Mouse (Mus musculus) MEL (cell line): ENCODE measurements around the gene Wnt10a.

Source experiments
- CTCF ChIP-seq, 3 experiments: IDR thresholded peaks in 2 of 3; conservative IDR thresholded peaks in 1 of 3; 2 replicates each; pipeline ENCODE4 v1.5.1; 2011 to 2012; ENCODE audit warnings: low read length in 3 of 3, low read depth in 2 of 3, mild to moderate bottlenecking in 2 of 3, improper control_type of control experiment in 1 of 3, inconsistent platforms in 1 of 3, mixed read lengths in 1 of 3, moderate library complexity in 1 of 3; ENCODE audit not compliant: control insufficient read depth in 1 of 3, insufficient read depth in 1 of 3, poor library complexity in 1 of 3, severe bottlenecking in 1 of 3
- EP300 ChIP-seq, 2 experiments: IDR thresholded peaks; 2 replicates each; pipeline ENCODE4 v1.6.1; 2011; ENCODE audit warnings: improper control_type of control experiment in 2 of 2, low read length in 2 of 2, low read depth in 1 of 2, mild to moderate bottlenecking in 1 of 2
- MAFK ChIP-seq: IDR thresholded peaks from 2 replicates; pipeline ENCODE4 v1.6.1; 2011; ENCODE audit warnings: low read depth, mild to moderate bottlenecking, low read length, improper control_type of control experiment, borderline replicate concordance
- MEF2A ChIP-seq: IDR thresholded peaks from 2 replicates; pipeline ENCODE4 v1.6.1; 2014; ENCODE audit warnings: low read depth, mild to moderate bottlenecking, inconsistent platforms, low read length, improper control_type of control experiment; ENCODE audit not compliant: poor library complexity, insufficient replicate concordance, severe bottlenecking; ENCODE audit errors: extremely low read depth
- POLR2A ChIP-seq, 2 experiments: IDR thresholded peaks; 2 replicates each; pipeline ENCODE4 v1.6.1; 2011 to 2012; ENCODE audit warnings: low read length in 2 of 2, mild to moderate bottlenecking in 2 of 2, control low read depth in 1 of 2, improper control_type of control experiment in 1 of 2, low read depth in 1 of 2, moderate library complexity in 1 of 2; ENCODE audit not compliant: control insufficient read depth in 1 of 2, insufficient read depth in 1 of 2, poor library complexity in 1 of 2
- POLR2AphosphoS2 ChIP-seq: IDR thresholded peaks from 2 replicates; pipeline ENCODE4 v1.6.1; 2011; ENCODE audit warnings: low read length, improper control_type of control experiment
- SIN3A ChIP-seq: IDR thresholded peaks from 2 replicates; pipeline ENCODE4 v1.6.1; 2012; ENCODE audit warnings: low read length, improper control_type of control experiment, inconsistent platforms

DNA sequence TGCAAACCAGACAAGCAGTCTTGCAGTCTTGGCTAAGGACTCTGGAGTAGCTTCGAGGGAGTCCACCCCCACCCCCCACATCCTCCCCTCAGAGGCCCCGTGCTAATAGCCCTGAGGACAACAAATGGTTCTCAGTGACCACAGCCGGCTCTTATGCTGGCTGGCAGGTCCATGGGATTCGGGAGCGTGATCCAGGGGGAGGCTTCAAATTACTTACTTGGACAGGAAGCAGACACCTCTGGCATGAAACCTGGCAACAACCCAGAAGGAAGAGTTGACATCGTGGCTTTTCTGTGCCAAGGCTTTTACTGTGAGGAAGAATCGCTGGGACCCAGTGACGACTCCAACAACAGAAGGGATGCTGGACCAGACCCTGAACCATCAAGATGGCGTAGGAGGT, 55.0 kb downstream of the Wnt10a start:
- TF ChIP-seq CTCF (IDR thresholded peaks at IDR 0.05 in 2 of 3, conservative IDR thresholded peaks at IDR 0.05 in 1 of 3; ENCODE audit: control insufficient read depth in 1 of 3, insufficient read depth in 1 of 3, low read depth in 2 of 3, low read length in 3 of 3, poor library complexity in 1 of 3, severe bottlenecking in 1 of 3) (no peak), EP300 (IDR thresholded peaks at IDR 0.05; ENCODE audit: low read depth in 1 of 2, low read length in 2 of 2) (no peak), MEF2A (no peak), MAFK (no peak), POLR2AphosphoS2 (no peak), POLR2A (IDR thresholded peaks at IDR 0.05; ENCODE audit: control insufficient read depth in 1 of 2, insufficient read depth in 1 of 2, low read depth in 1 of 2, low read length in 2 of 2, poor library complexity in 1 of 2) (no peak), SIN3A (no peak)
